Mouse (Mus musculus) neural tube, embryonic 14.5 days (tissue): ENCODE measurements around the gene Lce1f. TPM values are rescaled to one million over a fixed set of nuclear protein-coding genes. Genes with fewer than 3 reads are reported as not detected.

Experiments used
- ATAC-seq: fragments of 200-750 bp; cut with Nextera tagmentation; 2 replicates; pipeline ENCODE4 v1.8.0; 2017; ENCODE audit warnings: low read depth, mild to moderate bottlenecking, moderate TSS enrichment, moderate library complexity
- H3K27ac ChIP-seq: fragments of 300-500 bp; sonication (generic); 2 replicates; pipeline ENCODE4 v1.5.1; 2014; ENCODE audit warnings: low read depth, mild to moderate bottlenecking, control low read depth, low read length, moderate library complexity, mixed read lengths
- H3K27me3 ChIP-seq: fragments of 300-500 bp; sonication (generic); 2 replicates; pipeline ENCODE4 v1.6.1; 2014; ENCODE audit warnings: low read length; ENCODE audit not compliant: control insufficient read depth, insufficient read depth
- H3K36me3 ChIP-seq: fragments of 300-500 bp; sonication (generic); 2 replicates; pipeline ENCODE4 v1.6.1; 2014; ENCODE audit warnings: low read length, mixed read lengths; ENCODE audit not compliant: control insufficient read depth, insufficient read depth
- H3K4me1 ChIP-seq: fragments of 300-500 bp; sonication (generic); 2 replicates; pipeline ENCODE4 v1.6.1; 2014; ENCODE audit warnings: low read length; ENCODE audit not compliant: control insufficient read depth, insufficient read depth
- H3K4me2 ChIP-seq: fragments of 300-500 bp; sonication (generic); 2 replicates; pipeline ENCODE4 v1.6.1; 2014; ENCODE audit warnings: mild to moderate bottlenecking, low read depth, low read length, control low read depth
- H3K4me3 ChIP-seq: fragments of 300-500 bp; sonication (generic); 2 replicates; pipeline ENCODE4 v1.5.1; 2014; ENCODE audit warnings: low read depth, low read length, control low read depth, mixed read lengths
- H3K9ac ChIP-seq: fragments of 300-500 bp; sonication (generic); replicated peaks from 2 replicates; pipeline ENCODE4 v1.6.1; 2014; ENCODE audit warnings: low read depth, mild to moderate bottlenecking, control low read depth, low read length, mixed read lengths
- H3K9me3 ChIP-seq: fragments of 300-500 bp; sonication (generic); 2 replicates; pipeline ENCODE4 v1.6.1; 2016; ENCODE audit warnings: low read length; ENCODE audit not compliant: control insufficient read depth
- whole genome bisulfite sequencing: fragments of 180-500 bp; shearing (Covaris S2); extraction: QIAGEN DNeasy Blood & Tissue Kit; methylation state at CpG from one replicate; pipeline ENCODE4 v1.1.7; 2014; 5-methylcytosine and 5-hydroxymethylcytosine counted together
- polyA plus RNA-seq: library from polyadenylated mRNA; unstranded; fragments of >200 nt; fragmentation: Nextera tagmentation; extraction: Ambion mirVana; gene quantifications from 2 replicates; pipeline ENCODE4 v1.2.1, GENCODE M21; 2014

The Lce1f gene
- polyA plus RNA-seq: not detected in 2 replicates

DNA sequence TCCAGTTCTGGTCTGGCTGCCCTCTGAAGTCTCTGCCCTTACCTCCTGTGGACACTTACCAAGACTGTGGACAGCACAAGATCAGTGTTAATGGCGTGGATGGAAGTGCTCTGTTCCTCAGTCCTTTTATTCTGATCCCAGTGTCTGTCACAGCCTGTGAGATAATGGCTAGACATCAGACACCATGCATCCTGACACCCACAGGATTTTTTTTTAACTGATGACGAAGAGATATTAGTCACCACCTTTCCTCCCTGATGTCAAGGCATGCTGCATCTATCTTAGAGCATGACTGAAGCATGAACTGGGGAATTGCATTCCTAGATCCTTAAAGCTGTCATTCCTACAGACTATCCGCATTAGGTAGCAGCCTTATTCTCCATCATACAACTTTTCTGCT is at the start of gene Lce1f:
TSS of gene Lce1f (minus strand) at position 101 of the 400 bp plus-strand sequence.
- WGBS: 87% methylated on average over 3 of the region's 3 CpGs
- no peak within 1 kb of the TSS for H3K4me2 ChIP-seq
- no peaks in the 10 kb centered on the region for H3K36me3 ChIP-seq
- H3K4me1 ChIP-seq: no peaks in the 10 kb centered on the region
- no peaks in the 10 kb centered on the region for H3K9me3 ChIP-seq
- H3K4me3 ChIP-seq: no peak within 1 kb of the TSS
- ATAC-seq: no peak
- H3K27ac ChIP-seq: no peak within 1 kb of the TSS
- no peak within 1 kb of the TSS for H3K9ac ChIP-seq
- no peaks in the 10 kb centered on the region for H3K27me3 ChIP-seq

- Histone ChIP-seq H3K27me3 (no peaks in the 10 kb centered on the region), H3K27ac (no peak within 1 kb of the TSS), H3K4me3 (no peak within 1 kb of the TSS), H3K4me2 (no peak within 1 kb of the TSS), H3K36me3 (no peaks in the 10 kb centered on the region), H3K9me3 (no peaks in the 10 kb centered on the region), H3K4me1 (no peaks in the 10 kb centered on the region), H3K9ac (no peak within 1 kb of the TSS)
- WGBS: 100% methylated on average over 1 of the region's 1 CpGs
- ATAC-seq: no peak; the same call in 1 of the 2 replicates
Observed at GRCm38 (mm10) chr3:92764965-92765364, 44.8 kb upstream of the Lce1f start, which contains the start of gene Lce1h. Lce1h (minus strand) TSS chr3:92765065.

- no peak for ATAC-seq
- 49% methylated on average over 3 of the region's 3 CpGs for WGBS
- H3K27me3 ChIP-seq: no peaks in the 10 kb centered on the region
Observed at GRCm38 (mm10) chr3:92753197-92753596, 33.0 kb upstream of the Lce1f start.

DNA sequence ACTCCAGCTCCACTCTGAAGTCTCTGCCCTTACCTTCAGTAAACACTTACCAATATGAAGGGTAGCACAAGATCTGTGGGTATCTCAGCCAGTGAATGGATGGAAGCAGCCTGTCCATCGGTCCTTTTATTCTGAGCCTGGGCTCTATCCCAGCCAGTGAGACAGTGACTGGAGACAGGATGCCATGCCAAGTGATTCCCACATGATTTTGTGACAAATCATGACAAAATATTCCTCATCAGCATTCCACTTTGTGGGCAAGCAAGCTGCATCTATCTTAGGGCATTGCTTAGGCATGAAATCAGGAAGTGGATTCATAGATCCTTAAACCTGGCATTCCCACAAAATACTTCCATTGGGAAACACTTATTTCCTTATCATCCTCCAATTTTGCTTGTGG is 32.1 kb upstream of the Lce1f start, which contains the start of gene Lce1g:
TSS of gene Lce1g (minus strand) at position 101 of the 400 bp plus-strand sequence.
- H3K27ac ChIP-seq: no peak within 1 kb of the TSS
- no peak within 1 kb of the TSS for H3K4me2 ChIP-seq
- 93% methylated on average over 1 of the region's 1 CpGs for WGBS
- H3K27me3 ChIP-seq: no peaks in the 10 kb centered on the region
- H3K9me3 ChIP-seq: no peaks in the 10 kb centered on the region
- no peak within 1 kb of the TSS for H3K4me3 ChIP-seq
- no peak within 1 kb of the TSS for H3K9ac ChIP-seq
- H3K4me1 ChIP-seq: no peaks in the 10 kb centered on the region
- ATAC-seq: no peak
- H3K36me3 ChIP-seq: no peaks in the 10 kb centered on the region

More at GRCm38 (mm10) chr3:92753197-92753596, 33.0 kb upstream of the Lce1f start:
- Histone ChIP-seq H3K27ac (no peak overlapping the region), H3K4me2 (no peak overlapping the region), H3K9me3 (no peaks in the 10 kb centered on the region), H3K4me1 (no peaks in the 10 kb centered on the region), H3K36me3 (no peaks in the 10 kb centered on the region), H3K4me3 (no peak overlapping the region), H3K9ac (no peak overlapping the region)

DNA sequence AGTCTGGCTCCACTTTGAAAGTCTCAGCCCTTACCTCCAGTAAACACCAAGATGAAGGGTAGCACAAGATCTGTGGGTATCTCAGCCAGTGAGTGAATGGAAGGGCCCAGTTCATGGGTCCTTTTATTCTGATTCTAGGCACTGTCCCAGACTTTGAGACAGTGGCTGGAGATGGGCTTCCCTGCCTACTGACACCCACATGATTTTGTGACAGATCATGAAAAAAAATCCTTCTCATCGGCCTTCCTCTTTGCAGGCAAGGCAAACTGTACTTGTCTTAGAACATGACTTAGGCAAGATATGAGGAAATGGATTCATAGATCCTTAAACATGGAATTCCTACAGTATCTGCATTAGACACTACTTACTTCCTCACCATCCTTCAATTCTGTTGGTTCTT is 18.8 kb upstream of the Lce1f start, which contains the start of gene Gm38119:
TSS of gene Gm38119 (minus strand) at position 101 of the 400 bp plus-strand sequence.
- Histone ChIP-seq H3K4me1 (no peaks in the 10 kb centered on the region), H3K4me3 (no peak within 1 kb of the TSS), H3K4me2 (no peak within 1 kb of the TSS), H3K9ac (no peak within 1 kb of the TSS), H3K36me3 (no peaks in the 10 kb centered on the region), H3K27ac (no peak within 1 kb of the TSS), H3K27me3 (no peaks in the 10 kb centered on the region), H3K9me3 (no peaks in the 10 kb centered on the region)
- WGBS: 95% methylated on average over 1 of the region's 1 CpGs
- no peak for ATAC-seq

GRCm38 (mm10) chr3:92722631-92723030 is 2.5 kb upstream of the Lce1f start:
- WGBS: 90% methylated on average over 5 of the region's 5 CpGs
- H3K36me3 ChIP-seq: no peaks in the 10 kb centered on the region
- no peak for ATAC-seq

GRCm38 (mm10) chr3:92715122-92715521 is 5.0 kb downstream of the Lce1f start:
- H3K27me3 ChIP-seq: no peaks in the 10 kb centered on the region
- H3K4me3 ChIP-seq: no peak overlapping the region
- H3K4me2 ChIP-seq: no peak overlapping the region
- no peak overlapping the region for H3K27ac ChIP-seq
- H3K4me1 ChIP-seq: no peaks in the 10 kb centered on the region
- H3K9me3 ChIP-seq: no peaks in the 10 kb centered on the region
- ATAC-seq: no peak
- H3K9ac ChIP-seq: no peak overlapping the region
- H3K36me3 ChIP-seq: no peaks in the 10 kb centered on the region

More at GRCm38 (mm10) chr3:92722631-92723030, 2.5 kb upstream of the Lce1f start:
- Histone ChIP-seq H3K4me1 (no peaks in the 10 kb centered on the region), H3K4me2 (no peak overlapping the region), H3K4me3 (no peak overlapping the region), H3K27me3 (no peaks in the 10 kb centered on the region), H3K9ac (no peak overlapping the region), H3K27ac (no peak overlapping the region), H3K9me3 (no peaks in the 10 kb centered on the region)

DNA sequence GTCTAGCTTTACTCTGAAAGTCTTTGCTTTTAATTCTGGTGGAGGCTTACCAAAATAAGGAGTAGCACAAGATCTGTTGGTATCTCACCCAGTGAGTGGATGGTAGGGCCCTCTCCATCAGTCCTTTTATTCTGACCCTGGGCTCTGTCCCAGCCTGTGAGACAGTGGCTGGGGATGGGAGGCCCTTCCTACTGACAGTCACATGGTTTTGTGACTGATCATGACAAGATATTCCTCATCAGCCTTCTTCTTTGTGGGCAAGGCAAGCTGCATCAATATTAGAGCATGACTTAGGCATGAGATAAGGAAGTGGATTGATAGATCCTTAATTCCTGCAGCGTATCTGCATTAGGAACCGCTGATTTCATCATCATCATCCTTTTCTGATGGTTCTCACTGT is 11.2 kb downstream of the Lce1f start, which contains the start of gene Lce1e:
TSS of gene Lce1e (minus strand) at position 101 of the 400 bp plus-strand sequence.
- Histone ChIP-seq H3K9me3 (no peaks in the 10 kb centered on the region), H3K9ac (no peak within 1 kb of the TSS), H3K27ac (no peak within 1 kb of the TSS), H3K4me1 (no peaks in the 10 kb centered on the region), H3K4me3 (no peak within 1 kb of the TSS), H3K4me2 (no peak within 1 kb of the TSS), H3K27me3 (no peaks in the 10 kb centered on the region), H3K36me3 (no peaks in the 10 kb centered on the region)
- 85% methylated on average over 2 of the region's 2 CpGs for WGBS
- no peak for ATAC-seq

- Histone ChIP-seq H3K36me3 (no peaks in the 10 kb centered on the region), H3K9ac (no peak overlapping the region), H3K4me1 (no peaks in the 10 kb centered on the region), H3K27ac (no peak overlapping the region), H3K27me3 (no peaks in the 10 kb centered on the region), H3K4me3 (no peak overlapping the region), H3K9me3 (no peaks in the 10 kb centered on the region), H3K4me2 (no peak overlapping the region)
- 14% methylated on average over 1 of the region's 1 CpGs for WGBS
- no peak for ATAC-seq
Observed at GRCm38 (mm10) chr3:92694613-92695012, 25.5 kb downstream of the Lce1f start.
